Mouse (Mus musculus): Measurements from ENCODE around the gene Mcf2l. TPM values are rescaled to one million over a fixed set of nuclear protein-coding genes. Genes with fewer than 3 reads are reported as not detected.

Mcf2l gene
- total and polyA plus RNA-seq, 2 experiments from 2014 or later: 94.1 to 298 TPM

DNA sequence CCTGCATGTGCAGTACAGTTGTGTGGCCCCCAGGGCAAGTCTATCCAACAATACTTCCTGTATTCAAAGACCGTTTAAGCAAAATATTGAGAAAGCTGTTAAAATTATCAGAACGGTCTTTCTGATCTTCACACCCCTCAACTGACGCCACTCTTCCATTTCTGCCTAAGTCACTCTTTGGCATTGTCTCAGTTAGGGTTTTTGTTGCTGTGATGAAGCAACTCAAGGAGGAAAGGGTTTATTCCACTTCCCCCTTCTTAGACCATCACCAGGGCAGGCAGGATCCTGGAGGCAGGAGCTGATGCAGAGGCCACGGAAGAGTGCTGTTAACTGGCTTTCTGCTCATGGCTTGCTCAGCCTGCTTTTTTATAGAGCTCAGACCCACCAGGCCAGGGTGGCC lies 82.3 kb downstream of the Mcf2l start:
- H3K27me3 ChIP-seq (ENCODE audit: insufficient read depth, low read length): no peaks in the 10 kb centered on the region
- no peak overlapping the region for H3K4me3 ChIP-seq (ENCODE audit: low read length)
- TF ChIP-seq CTCF (IDR thresholded peaks at IDR 0.05; ENCODE audit: low read depth): no peak
- DNase-seq (ENCODE audit: low spot score) (no peak), ATAC-seq (no peak)
- peaks cover 8% of the 10 kb centered on the region for H3K4me1 ChIP-seq (ENCODE audit: insufficient read depth, low read length)
- WGBS: 83% methylated on average over 4 of the region's 4 CpGs
- no peak overlapping the region for H3K27ac ChIP-seq
- H3K4me2 ChIP-seq (ENCODE audit: low read depth, low read length): no peak overlapping the region
- no peak overlapping the region for H3K9ac ChIP-seq (replicated peaks; ENCODE audit: low read length)
- no peaks in the 10 kb centered on the region for H3K36me3 ChIP-seq (ENCODE audit: insufficient read depth, low read length)
- no peaks in the 10 kb centered on the region for H3K9me3 ChIP-seq (ENCODE audit: low read length)

DNA sequence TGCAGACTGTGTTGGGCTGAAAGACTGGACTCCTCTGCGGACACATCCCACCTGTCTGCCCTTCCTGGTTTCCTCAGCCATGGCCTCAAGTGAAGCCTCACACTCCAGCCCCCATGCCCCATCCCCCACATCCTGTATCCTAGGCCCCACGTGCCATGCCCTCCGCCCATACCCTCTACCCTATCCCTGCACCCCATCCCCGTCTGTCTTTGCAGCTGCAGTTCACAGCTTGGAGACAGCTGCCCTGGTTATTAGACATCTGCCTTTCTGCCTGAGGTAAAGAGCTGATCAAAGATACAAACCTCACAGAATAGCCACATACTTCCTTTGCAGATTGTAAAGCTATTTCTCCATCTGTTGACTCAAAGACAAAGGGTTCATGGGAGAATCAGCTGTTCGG lies 83.3 kb downstream of the Mcf2l start:
- Histone ChIP-seq H3K9ac (replicated peaks; ENCODE audit: low read length) (no peak overlapping the region), H3K4me1 (ENCODE audit: insufficient read depth, low read length) (peaks cover 6% of the 10 kb centered on the region; the same call in 1 of the 2 replicates), H3K27ac (no peak overlapping the region), H3K4me3 (ENCODE audit: low read length) (no peak overlapping the region), H3K9me3 (ENCODE audit: low read length) (no peaks in the 10 kb centered on the region), H3K4me2 (ENCODE audit: low read depth, low read length) (no peak overlapping the region), H3K27me3 (ENCODE audit: insufficient read depth, low read length) (no peaks in the 10 kb centered on the region), H3K36me3 (ENCODE audit: insufficient read depth, low read length) (no peaks in the 10 kb centered on the region)
- 61% methylated on average over 5 of the region's 5 CpGs for WGBS
- no peak for DNase-seq (ENCODE audit: low spot score)
- ATAC-seq: no peak
- TF ChIP-seq CTCF (IDR thresholded peaks at IDR 0.05; ENCODE audit: low read depth): no peak

DNA sequence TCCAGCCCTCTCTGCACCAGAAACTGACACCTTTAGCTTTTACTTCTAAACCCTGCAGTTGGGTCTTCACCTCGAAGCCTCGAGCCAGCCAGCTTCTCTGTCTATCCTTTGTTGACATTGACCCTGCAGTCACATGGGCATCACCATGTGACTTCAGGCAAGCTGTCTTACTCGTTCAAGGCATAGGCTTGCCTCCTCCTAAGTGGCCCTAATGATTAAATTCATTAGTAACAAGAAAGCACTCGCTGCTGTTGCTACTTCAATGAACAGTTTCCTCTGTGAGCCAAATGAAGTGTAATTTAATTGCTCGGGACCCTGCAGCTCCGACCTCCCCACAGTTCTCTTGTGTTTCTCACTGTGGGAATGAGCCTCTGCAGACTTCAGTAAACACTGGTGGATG lies 83.8 kb downstream of the Mcf2l start:
- Histone ChIP-seq H3K27ac (no peak overlapping the region), H3K4me2 (ENCODE audit: low read depth, low read length) (no peak overlapping the region), H3K4me1 (ENCODE audit: insufficient read depth, low read length) (peaks cover 6% of the 10 kb centered on the region), H3K9ac (replicated peaks; ENCODE audit: low read length) (no peak overlapping the region), H3K36me3 (ENCODE audit: insufficient read depth, low read length) (no peaks in the 10 kb centered on the region), H3K9me3 (ENCODE audit: low read length) (no peaks in the 10 kb centered on the region), H3K4me3 (ENCODE audit: low read length) (no peak overlapping the region), H3K27me3 (ENCODE audit: insufficient read depth, low read length) (no peaks in the 10 kb centered on the region)
- no peak for DNase-seq (ENCODE audit: low spot score)
- ATAC-seq: no peak; the same call in 1 of the 2 replicates
- TF ChIP-seq CTCF (IDR thresholded peaks at IDR 0.05; ENCODE audit: low read depth): no peak
- WGBS: 23% methylated on average over 6 of the region's 6 CpGs

DNA sequence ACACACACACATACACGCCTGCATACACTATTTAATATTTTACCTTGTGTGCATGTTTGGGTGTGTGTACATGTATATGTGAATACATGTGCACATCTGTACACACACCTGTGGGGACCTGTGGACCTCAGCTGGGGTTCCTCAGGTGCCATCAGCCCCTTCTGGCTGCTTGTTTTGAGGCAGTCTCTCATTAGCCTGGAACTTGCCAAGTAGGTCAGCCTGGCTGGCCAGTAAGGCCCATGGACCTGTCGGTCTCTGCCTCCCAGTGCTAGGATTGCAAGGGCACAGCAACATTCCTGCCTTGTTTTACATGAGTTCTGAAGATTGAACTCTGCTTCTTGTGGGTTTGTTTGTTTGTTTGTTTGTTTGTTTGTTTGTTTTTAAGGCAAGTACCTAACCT lies 87.0 kb downstream of the Mcf2l start:
- H3K27me3 ChIP-seq (ENCODE audit: insufficient read depth, low read length): no peaks in the 10 kb centered on the region
- 84% methylated on average over 2 of the region's 2 CpGs for WGBS
- H3K9ac ChIP-seq (replicated peaks; ENCODE audit: low read length): no peak overlapping the region
- DNase-seq (ENCODE audit: low spot score): no peak
- H3K27ac ChIP-seq: no peak overlapping the region
- TF ChIP-seq CTCF (IDR thresholded peaks at IDR 0.05; ENCODE audit: low read depth): no peak
- peaks cover 14% of the 10 kb centered on the region for H3K36me3 ChIP-seq (ENCODE audit: insufficient read depth, low read length)
- no peak overlapping the region for H3K4me3 ChIP-seq (ENCODE audit: low read length)
- H3K4me1 ChIP-seq (ENCODE audit: insufficient read depth, low read length): peaks cover 6% of the 10 kb centered on the region
- no peaks in the 10 kb centered on the region for H3K9me3 ChIP-seq (ENCODE audit: low read length)
- no peak overlapping the region for H3K4me2 ChIP-seq (ENCODE audit: low read depth, low read length)
- no peak for ATAC-seq

DNA sequence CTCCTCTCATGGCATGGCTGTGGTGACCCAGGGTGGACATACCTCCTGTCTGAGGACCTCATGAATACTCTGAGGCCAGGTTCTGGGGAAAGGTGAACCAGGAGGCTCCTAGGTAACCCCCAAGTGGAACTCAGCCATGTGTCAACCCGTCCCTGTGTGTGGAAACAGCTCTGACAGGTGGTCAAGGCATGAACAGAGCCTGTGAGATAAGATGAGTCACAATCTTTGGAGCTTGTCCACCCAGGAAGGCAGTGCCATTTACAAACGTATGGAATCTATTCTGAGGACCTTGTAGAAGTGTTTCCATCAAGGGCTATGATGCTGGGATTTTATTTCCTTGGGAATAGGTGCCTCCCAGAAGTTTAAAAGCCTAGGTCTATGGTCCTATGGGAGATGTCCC lies 87.6 kb downstream of the Mcf2l start:
- no peak overlapping the region for H3K9ac ChIP-seq (replicated peaks; ENCODE audit: low read length)
- H3K36me3 ChIP-seq (ENCODE audit: insufficient read depth, low read length): peaks cover 20% of the 10 kb centered on the region
- H3K4me3 ChIP-seq (ENCODE audit: low read length): no peak overlapping the region
- no peak for ATAC-seq
- H3K27ac ChIP-seq: no peak overlapping the region
- DNase-seq (ENCODE audit: low spot score): no peak
- no peaks in the 10 kb centered on the region for H3K9me3 ChIP-seq (ENCODE audit: low read length)
- no peak overlapping the region for H3K4me2 ChIP-seq (ENCODE audit: low read depth, low read length)
- H3K4me1 ChIP-seq (ENCODE audit: insufficient read depth, low read length): peaks cover 6% of the 10 kb centered on the region
- H3K27me3 ChIP-seq (ENCODE audit: insufficient read depth, low read length): no peaks in the 10 kb centered on the region
- 69% methylated on average over 2 of the region's 2 CpGs for WGBS
- no peak for TF ChIP-seq CTCF (IDR thresholded peaks at IDR 0.05; ENCODE audit: low read depth)

DNA sequence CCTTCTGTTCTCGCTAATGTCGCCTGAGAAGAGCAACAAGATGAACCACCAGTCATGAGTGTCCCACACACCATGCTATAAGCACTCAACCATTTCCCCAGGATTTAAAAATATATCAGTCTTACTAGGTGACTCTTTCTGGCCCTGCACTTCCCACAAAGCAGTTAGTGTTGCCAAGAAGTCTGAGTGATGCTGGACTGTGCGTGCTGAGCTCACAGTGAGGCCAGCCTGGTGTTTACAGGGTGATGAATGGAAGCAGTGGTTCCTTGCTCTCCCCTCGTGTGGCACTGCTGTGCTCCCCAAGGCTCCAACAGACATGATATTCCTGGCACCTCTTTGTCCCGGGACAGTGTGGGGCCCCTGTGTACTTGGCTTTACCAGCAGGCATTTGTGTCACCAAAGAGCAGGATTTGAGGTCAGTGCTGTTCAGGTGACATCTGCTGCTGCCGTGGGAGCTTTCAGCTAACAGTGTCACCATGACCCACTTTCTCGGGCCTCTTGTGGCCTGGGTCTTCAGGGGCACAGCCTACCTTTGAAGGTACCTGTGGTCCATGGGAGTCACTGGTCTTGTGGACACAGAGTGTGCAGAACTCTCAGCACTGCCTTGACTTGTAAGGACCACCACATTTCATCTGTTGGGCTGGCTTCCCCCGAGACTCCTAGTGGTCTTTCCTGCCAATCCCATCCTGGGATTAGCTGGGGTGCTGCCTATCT lies 88.4 kb downstream of the Mcf2l start:
- Histone ChIP-seq H3K27ac (peak overlapping the region; percentile 36; the same call in 1 of the 2 replicates), H3K4me2 (ENCODE audit: low read depth, low read length) (no peak overlapping the region), H3K36me3 (ENCODE audit: insufficient read depth, low read length) (peaks cover 22% of the 10 kb centered on the region), H3K4me3 (ENCODE audit: low read length) (no peak overlapping the region), H3K9me3 (ENCODE audit: low read length) (no peaks in the 10 kb centered on the region), H3K9ac (replicated peaks; ENCODE audit: low read length) (0 out of 2 replicates have a peak overlapping the region, but pooled peaks have one; percentile 19), H3K27me3 (ENCODE audit: insufficient read depth, low read length) (no peaks in the 10 kb centered on the region), H3K4me1 (ENCODE audit: insufficient read depth, low read length) (peaks cover 6% of the 10 kb centered on the region)
- DNase-seq (ENCODE audit: low spot score) (no peak), ATAC-seq (no peak)
- no peak for TF ChIP-seq CTCF (IDR thresholded peaks at IDR 0.05; ENCODE audit: low read depth)
- WGBS: 56% methylated on average over 8 of the region's 8 CpGs

Measured in hindbrain, postnatal 0 days (tissue).